Mouse (Mus musculus) fibroblast of lung, adult 2 months (primary cell): ENCODE results near the gene Slc18a2.
A peak's percentile ranks its signal among the peaks of the same experiment; 100 is the strongest.

ENCODE experiments used
- DNase-seq: peaks from one replicate; pipeline ENCODE4 v3.0.0-alpha.2; 2011; ENCODE audit warnings: low read depth

Slc18a2 gene

GRCm38 (mm10) chr19:59260718-59261442 is at the start of gene Slc18a2:
TSS of gene Slc18a2 (plus strand) at chr19:59260896.
- no peak for DNase-seq

GRCm38 (mm10) chr19:59216891-59217290 is 43.8 kb upstream of the Slc18a2 start:
- no peak for DNase-seq

DNA sequence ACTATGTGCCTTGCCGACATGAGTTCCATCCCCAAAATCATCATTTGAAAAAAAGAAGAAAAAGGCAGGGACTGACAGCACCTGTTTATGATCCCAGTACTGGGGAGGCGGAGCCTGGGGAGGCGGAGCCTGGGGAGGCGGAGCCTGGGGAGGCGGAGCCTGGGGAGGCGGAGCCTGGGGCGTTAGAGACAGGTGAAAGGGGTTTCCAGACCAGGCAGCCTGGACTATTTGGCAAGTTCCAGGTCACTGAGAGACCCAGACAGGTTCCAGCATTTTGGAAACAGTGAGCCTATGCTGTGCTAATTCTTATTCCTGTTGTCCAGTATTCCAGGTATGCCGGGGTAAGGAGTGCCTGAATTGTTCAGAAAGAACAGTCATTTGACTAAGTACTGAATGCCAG is 41.7 kb upstream of the Slc18a2 start, which contains the start of gene Kcnk18:
Gene Kcnk18, plus strand, starts transcription at position 224 of the 400 bp plus-strand sequence.
- no peak for DNase-seq

DNA sequence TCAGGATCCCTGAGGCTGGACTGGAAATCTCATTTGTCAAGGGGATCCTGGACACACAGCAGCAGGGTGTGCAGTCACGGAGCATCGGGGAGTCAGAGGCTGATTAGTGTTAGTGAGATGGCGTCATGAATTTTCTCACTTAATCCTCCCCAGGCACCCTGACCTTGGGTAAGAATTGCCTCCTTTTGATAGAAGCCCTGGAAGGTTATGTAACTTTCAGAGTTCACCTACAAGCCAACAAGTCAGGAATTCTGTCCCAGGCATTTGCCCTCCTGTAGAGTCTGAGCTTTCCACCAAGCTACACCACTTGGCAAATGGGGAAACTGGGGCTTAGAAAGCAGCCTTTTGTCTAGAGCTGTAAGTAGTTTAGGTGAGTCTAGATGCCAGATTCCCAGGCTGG is 39.6 kb upstream of the Slc18a2 start:
- no peak for DNase-seq

DNA sequence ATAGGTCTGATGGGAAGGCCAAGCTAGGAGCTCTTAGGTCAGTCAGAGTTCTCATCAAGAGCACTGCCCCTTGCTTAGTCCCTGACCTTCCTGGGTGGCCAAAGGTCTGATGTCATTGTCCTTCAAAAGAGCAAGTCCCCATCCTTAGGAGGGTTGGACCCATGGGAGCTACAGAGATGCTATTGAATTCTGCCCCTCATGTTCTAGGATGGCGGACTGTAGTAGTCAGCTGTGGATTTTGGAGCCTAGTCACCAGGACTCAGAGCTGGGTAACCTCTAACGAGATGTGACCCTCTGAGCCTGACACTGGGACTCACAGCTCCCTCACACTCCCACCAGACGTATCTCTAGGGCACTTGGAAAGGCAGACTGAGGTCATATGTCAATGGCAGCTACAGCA is 32.3 kb upstream of the Slc18a2 start:
- DNase-seq: no peak

GRCm38 (mm10) chr19:59232786-59233185 is 27.9 kb upstream of the Slc18a2 start:
- no peak for DNase-seq

DNA sequence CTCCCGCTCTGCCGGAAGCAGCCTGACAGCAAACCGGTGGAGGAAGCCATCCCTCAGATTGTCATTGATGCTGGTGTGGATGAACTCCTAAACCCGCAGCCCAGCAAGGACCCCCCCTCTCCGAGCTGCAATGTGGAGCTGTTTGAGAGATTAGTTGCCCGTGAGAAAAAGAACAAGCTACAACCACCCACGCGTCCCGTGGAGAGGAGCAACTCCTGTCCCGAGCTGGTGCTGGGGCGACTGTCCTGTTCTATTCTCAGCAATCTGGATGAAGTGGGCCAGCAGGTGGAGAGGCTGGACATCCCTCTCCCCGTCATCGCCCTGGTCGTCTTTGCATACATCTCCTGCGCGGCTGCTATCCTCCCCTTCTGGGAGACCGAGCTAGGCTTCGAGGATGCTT is 25.7 kb upstream of the Slc18a2 start:
- no peak for DNase-seq

GRCm38 (mm10) chr19:59236046-59236445 is 24.6 kb upstream of the Slc18a2 start:
- DNase-seq: no peak

- DNase-seq: no peak
Measured at GRCm38 (mm10) chr19:59238630-59239029, 22.1 kb upstream of the Slc18a2 start.

DNA sequence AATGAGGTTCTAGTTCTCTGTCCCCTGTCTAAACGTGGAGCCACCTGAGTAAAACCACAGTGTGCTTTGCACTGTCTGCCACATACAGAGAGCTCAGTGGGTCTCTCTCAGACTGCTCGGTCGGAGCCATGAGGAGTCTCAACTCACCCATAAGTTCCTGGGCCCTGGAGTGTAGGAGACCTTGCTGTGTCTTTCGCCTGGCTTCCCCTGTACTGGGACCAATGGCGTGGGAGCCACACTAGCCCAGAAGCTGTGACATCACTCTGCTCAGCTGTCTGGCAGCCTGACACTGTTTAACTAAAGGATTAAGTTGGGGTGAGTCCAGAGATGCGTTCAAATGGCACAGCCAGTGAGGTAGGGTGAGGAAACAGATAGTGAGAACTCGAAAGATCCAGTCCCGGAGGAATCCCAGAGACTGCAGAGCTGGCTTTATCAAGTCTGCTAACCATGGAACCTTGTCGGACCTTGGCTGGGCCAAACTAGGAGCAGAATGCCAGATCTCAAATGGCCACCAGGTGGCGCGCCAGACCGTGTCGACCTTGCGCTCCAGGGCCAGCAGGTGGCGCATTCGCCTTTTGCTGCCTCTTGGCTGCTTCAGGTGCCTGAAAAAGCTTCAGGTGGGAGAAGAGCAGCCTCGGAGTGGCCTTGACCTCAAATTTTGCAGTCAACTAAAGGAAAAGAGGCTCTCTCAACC is 21.4 kb upstream of the Slc18a2 start:
- DNase-seq: peak; percentile 20

- DNase-seq: no peak
Measured at GRCm38 (mm10) chr19:59241987-59242386, 18.7 kb upstream of the Slc18a2 start.

DNA sequence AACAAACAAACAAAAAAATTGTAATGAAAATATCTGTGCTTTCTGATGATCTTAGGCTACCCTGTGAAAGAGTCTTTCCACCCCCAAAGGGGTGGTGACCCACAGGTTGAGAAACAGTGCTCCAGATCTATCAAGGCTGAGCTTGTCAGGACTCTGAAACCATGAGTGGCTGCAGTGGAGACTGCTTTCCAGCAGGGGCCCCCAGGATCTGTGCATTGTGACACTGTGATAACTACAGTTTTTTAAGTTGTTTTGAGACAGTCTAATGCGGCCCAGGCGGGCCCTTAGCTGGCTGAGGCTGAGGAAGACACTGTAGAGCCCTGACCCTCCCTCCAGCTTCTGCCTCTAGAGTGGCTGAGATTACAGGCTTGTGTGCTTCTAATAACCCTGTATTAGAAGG is 17.6 kb upstream of the Slc18a2 start:
- no peak for DNase-seq

GRCm38 (mm10) chr19:59248144-59248543 is 12.6 kb upstream of the Slc18a2 start:
- DNase-seq: no peak

DNA sequence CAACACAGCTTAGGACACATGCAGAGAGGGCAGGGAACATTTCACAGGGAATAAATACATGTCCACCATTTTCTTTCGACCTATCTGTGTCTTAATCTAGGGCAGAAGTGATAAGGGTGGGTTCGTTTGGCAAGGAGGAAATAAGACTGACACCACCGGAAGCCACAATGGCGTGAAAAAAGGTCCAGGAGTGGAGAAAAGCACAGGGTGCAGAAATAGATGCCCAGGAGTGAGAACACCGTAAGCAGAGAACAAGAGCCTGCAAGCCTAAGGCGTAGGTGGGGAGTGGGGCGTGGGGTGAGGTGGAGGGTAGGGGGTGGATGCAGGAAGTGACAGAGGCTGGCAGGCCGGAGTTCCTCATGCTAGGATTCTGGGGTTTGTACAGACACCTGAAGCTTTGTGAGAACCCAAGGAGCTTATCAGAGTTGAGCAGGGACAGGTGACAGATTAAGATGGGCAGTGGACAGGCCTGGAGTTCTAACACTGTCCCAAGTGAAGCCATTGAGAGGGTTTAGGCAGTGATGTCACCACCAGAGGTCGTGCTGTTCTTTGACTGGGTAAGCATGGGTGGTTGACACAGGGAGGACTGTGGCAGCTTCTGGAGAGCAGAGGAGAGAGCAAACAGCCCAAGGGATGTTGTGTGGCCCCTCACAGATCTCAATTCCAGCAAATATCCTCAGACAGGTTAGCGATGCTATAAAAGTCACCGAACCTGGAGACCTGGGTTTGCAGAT is 12.0 kb upstream of the Slc18a2 start:
- no peak for DNase-seq

DNA sequence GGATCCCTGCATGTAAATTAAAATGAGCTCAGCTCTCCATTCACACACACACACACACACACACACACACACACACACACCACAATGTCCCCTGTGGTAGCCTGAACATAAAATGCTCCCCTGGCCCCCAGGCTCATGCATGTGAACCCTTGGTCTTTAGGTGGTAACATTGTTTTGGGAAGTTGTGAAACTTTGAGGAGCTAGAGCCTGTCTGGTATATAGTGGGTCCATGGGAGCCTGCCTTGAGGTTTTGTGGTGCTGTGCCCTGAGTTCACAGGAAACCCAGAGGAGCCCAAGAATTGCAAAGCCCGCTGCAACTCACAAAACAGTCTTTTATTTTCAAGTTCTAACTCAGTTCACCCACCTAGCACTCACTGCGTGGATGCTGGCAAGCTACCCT is 8.0 kb upstream of the Slc18a2 start:
- no peak for DNase-seq

DNA sequence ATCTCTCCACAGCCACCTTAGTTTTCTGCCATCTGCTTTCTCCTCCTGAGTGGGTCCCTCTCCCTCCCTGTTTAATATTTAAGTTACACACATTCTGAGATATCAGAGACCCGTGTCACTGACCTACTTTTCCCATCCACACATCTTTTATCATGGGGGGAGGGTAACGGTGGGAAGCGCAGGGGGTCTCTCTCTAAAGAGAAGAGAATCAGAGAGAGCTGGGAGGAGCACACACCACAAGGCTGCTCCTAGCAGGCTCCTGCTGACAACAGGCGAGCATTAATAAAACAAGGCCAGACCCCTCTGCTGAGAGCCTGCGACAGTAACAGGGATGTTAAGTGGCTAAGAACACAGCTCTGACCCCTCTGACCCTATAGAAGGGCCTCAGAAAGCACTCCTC is 1.1 kb upstream of the Slc18a2 start:
- no peak for DNase-seq

DNA sequence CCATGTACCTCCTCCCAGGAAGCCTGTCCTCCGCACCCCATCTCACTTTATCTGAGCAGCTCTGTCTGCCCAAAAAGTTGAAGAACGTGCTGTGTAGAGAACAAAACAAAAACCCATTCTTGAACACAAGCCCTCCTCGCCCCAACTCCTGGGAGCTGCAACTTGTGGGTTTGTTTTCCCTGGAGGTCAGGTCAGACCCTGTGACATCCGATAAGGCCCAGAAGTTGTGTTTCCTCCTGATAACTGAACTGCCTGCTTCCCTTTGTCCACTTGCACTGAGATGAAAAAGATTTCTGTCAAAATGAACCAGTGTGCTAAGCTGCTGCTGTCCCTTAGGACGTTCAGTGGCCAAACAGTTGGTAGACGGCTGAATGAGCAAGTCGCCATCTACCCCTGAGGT is 908 bp downstream of the Slc18a2 start:
- DNase-seq: no peak

DNA sequence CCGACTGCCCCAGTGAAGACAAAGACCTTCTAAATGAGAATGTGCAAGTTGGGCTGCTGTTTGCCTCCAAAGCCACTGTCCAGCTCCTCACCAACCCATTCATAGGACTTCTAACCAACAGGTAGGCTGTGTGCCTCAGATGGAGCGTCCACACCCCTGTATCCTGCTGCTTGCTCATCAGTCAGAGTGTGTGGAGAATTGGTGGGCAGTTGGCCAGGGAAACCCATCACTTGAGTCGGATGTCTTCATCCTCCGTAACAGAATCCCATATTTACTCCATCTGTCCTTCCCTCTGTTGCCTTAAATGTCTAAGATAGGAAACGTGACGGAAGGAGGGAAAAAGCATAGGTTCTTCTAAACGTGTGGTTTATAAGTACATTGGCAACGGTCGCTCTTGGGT is 2.5 kb downstream of the Slc18a2 start:
- DNase-seq: no peak

DNA sequence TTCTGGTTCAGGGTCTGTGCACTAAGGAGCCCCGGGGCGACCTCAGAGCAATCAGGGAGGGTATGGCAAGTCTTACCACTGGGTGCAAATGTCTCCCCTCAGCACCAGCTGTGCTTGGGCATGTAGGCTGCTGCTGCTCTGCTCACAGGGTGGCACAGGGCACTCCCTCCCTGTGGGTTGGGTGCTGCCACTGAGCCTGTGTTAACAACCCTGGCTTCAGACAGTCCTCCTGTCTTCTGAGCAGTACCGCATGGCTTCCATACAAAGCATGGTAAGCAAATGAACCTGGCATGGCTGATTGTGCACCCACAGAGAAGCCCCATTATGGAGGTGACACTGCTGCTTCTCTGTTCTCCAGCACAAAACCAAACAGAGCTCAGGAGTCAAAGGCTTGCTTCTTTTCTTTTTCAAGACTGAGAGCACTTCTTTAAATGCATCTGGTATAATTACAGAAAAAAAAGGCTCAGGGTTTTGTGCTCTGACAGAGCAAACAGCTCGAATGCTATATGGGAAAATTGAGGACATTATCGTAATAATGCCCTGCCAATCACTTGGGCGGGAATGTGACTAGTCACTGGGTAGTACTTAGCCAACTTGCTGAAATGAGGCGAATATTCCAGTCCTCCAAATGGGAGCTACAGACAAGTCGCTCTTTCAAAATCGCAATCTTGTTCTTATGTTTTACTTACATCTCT is 4.3 kb downstream of the Slc18a2 start:
- DNase-seq: no peak

DNA sequence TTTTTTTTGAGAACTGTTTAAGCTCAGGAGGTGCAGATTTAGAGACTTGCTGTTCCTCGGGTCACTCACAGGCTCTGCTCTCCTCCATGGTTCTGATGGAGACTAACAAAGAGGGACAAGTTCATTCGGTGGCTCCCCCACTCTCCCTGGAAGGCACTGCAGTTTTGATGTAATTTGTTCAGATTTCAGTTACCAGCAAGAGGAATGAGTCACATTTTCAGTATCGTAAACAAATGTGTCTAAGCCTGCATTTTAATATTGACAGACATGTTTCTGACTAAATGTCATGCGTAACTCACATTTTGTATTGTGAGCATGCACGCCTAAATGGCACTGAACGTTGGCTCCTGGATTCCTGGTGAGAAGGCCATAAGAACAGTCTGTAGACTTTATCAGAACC is 5.2 kb downstream of the Slc18a2 start:
- DNase-seq: no peak

DNA sequence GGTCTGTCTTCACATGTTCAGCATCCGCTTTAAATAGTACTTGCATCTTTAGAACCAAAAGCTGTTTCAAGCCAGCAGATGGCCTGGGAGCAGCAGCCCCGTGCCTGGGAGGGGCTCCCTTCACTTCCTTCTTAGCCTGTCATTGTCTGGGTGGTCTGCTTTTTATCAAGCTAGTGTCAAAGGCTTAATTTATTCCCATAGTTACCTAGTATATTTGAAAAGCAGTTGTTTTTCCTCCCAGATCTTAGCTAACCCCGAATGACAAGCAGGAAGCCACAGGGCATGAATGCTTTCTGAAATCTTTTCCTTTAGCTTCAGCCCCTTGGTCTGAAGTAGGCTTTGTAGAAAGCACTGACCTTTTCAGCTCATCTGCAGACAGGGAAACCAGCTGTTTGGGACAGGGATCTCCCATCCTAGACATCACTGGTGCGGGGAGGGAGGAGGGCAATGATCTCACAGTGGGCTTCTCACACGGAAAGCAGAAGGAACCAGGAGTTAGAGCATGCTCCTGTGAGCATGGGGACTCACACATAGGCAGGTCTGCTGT is 6.8 kb downstream of the Slc18a2 start:
- DNase-seq: no peak

- no peak for DNase-seq
Measured at GRCm38 (mm10) chr19:59273190-59273589, 12.5 kb downstream of the Slc18a2 start.
